Mouse (Mus musculus) urinary bladder, postnatal 10 days (tissue): ENCODE results near the gene F10.
"Not testable (repeated sequence)": the region's sequence is repeated elsewhere in the genome, so short reads cannot be mapped to it uniquely, and the experiment has no call there.

Experiments used
- DNase-seq: peaks from one replicate; pipeline ENCODE4 v3.0.0; 2022; ENCODE audit warnings: low spot score

Gene F10

DNA sequence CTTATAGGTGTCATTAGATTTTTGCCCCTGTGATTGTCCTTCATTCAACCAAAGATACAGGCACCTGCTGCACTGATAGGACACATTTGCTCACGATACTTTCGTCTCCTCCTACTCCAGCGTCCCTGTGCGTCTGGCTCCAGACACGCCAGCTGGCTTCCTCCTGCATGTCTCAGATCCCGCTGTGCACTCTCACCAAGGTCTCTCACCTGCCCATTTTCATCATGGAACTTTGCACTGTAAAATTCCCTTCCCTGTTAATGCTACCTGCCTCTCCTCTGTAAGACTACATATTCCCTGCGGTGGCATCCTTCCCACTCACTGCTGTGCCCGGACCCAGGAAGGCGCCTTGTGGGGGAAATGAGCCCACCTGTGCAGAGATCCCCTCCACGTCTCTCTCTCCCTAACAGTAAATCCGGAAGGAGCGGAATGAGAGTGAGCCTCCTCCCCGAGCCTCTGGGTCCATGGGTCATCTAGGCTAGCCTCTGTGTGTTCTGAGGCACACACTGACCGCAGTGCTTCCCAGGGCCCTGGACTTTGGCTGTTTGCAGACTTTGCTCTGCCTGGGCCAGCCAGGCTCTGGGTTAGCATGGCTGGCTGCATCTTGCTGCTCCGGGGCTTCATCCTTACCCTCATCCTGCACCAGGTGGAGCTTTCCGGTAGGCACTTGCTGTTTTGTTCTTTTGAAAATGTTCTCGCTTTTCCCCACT, 23.5 kb downstream of the F10 start, which contains the start of gene Proz:
Gene Proz (plus strand): TSS at position 474 of the 710 bp plus-strand sequence.
- DNase-seq, result no peak

DNA sequence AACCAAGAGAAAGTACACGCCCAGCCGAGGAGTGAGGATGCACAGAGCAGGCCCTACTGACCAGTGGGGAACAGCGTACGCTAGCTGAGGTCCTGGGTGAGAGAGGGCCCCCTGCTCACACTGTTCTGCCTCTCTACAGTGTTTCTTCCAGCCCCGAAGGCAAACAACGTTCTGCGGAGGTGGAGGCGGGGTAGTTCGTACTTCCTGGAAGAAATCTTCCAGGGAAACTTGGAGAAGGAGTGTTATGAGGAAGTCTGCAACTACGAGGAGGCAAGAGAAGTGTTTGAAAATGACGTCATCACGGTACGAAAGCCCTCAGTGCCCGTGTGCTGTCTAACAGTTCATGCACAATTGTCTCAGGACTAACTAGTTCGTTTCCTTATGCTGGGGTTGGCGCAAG, 26.0 kb downstream of the F10 start:
- no peak for DNase-seq

DNA sequence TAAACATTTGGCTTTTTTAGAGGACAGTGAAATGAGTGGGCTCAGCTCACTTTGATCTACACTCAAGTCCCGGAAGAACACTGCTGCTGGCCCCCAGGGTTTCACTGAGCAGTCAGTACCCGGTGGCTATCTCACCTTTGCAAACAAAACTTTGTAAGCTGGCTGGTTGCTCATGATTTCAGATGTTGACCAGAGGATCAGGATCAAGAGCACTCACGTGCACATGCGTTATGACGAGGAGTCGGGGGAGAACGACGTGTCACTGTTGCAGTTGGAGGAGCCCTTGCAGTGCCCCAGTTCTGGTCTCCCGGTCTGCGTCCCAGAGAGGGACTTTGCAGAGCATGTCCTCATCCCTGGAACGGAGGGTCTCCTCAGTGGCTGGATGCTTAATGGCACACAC, 36.1 kb downstream of the F10 start:
- DNase-seq, result no peak

DNA sequence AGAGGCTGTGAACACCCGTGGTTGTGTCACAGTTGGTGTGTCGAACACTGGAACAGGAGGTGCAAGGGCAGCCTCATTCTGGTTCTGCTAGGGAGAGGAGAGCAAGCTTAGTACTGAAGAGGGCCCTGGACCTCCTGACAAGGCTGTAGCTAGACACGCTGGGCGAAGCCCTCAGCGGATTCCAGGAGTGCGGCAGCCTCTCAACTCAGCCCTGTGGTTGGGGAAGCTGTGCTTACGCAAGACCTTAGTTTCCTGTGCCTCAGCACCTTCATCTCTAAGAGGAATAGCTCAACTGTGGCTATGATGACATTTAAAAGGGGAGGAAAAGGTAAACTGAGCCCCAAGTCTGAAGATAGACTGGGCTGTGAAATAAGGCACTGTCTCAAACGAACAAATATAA, 37.9 kb downstream of the F10 start:
- no peak for DNase-seq

DNA sequence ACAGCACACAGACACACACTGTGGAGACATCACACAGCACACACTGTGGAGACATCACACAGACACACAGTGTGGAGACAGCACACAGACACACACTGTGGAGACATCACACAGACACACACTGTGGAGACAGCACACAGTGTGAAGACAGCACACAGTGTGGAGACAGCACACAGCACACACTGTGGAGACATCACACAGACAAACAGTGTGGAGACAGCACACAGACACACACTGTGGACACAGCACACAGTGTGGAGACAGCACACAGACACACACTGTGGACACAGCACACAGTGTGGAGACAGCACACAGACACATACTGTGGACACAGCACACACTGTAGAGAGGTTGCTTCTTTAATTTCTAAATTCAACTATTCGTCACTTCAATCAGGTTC, 38.5 kb downstream of the F10 start:
- DNase-seq, result not testable (repeated sequence)

DNA sequence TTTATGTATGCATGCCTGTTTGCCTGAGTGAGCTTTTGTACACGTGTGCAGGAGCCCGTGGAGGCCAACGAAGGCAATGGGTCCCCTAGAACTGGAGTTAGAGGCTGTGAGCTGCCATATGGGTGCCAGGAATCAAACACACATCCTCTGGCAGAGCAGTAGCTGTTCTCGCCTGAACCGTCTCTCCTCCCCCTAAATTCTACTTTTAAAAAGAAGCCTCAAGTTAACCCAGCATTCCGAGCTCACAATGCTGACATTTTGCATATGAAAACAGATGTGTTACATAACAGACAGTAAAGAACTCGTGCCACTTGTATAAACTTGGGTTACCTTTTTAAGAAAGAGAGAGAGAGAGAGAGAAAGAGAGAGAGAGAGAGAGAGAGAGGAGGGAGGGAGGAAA, 40.4 kb downstream of the F10 start:
- no peak for DNase-seq

DNA sequence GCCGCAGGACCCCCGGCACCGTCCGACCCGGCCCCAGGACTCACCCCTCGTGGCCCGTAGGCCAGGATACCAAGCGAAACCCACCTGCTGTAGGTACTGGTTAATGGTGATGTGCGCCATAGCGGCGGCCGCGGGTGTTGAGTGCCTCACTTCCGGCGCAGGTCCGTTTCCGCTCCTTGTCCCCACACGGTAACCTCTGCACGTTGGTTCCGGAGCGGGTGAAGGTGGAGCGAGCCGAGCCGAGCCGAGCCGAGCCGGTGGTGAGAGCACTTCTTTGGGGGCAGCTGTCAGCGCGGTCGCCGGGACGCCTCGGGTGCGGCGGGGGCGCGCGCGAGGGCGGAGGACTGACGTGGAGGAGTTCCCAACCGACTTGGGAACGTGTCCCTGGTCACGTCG, 67.6 kb downstream of the F10 start:
- peak; percentile 80 for DNase-seq

DNA sequence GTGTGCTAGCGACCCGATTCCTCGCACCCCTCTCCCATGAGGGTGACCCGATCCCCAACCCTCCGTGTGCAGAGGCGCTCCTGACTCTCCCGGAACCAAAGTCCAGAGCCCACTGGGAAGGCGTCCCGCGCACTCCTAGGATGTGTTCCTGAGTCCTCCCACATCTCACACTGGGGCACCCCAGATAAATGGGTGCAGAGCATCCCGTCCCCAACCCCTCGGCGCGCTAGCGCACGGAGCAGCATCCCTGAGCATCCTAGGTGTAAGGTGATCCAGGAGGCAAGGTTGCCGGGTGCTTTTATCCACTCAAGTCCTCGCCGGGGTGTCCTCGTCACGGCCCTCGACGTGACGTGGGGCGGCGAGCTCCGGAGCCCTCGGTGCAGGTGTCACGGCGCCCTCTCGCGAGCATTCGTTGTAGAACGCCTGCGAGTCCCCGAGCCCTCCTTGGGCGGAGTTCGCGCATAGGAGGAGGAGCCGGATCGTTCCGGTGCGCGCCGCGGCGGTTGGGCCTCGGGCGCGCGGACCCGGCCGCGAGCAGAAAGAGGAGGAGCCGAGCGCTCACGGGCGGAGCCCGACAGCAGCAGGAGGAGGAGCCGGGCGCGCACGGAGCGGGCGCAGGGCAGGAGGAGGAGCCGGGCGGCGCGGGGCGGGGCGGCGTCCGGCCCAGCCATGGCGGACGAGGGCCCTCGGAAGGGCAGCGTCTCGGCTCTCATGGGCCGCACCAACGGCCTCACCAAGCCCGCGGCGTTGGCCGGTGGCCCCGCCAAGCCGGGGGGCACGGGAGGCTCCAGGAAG, 68.2 kb downstream of the F10 start, which contains the start of the genes Pcid2 and Cul4a:
Gene Pcid2 (minus strand): TSS at position 373 of the 795 bp plus-strand sequence.
Gene Cul4a (plus strand): TSS at position 535 of the 795 bp plus-strand sequence.
- DNase-seq, result peak; percentile 90

DNA sequence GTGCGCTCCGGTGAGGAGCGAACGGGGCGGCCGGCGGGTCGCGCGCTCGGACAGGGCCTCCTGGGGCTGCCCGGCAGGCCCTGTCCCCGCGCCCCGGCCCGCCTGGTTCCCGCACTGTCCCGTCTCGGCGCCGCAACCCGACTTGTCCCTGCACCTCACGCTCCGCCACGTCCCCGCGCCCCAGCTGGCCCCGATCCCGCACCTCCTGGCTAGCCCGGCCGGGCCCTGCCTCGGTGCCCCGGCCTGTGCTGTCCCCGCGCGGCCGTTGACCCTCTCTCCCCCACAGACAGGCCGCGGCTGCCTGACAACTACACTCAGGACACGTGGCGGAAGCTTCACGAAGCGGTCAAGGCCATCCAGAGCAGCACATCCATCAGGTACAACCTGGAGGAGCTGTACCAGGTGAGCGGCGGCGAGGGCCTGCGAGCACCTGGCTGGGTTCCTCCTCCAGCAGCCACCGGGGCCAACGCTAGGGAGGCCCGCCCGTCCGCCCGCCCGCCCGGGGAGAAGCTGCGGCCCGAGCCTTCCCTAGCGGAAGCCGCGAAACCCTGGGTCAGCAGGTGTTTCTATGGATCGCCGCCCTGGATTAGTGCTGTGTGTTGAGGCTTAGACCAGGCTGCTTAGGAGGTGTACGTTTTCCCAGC, 68.9 kb downstream of the F10 start:
- peak; percentile 20 for DNase-seq
